Mouse (Mus musculus) liver, embryonic 14.5 days (tissue): ENCODE data around the gene Gldc. TPM values are rescaled to one million over a fixed set of nuclear protein-coding genes. Genes with fewer than 3 reads are reported as not detected.
A peak's percentile ranks its signal among the peaks of the same experiment; 100 is the strongest.
"Not testable (repeated sequence)": the region's sequence is repeated elsewhere in the genome, so short reads cannot be mapped to it uniquely, and the experiment has no call there.

Source experiments
- ATAC-seq: fragments of 200-750 bp; cut with Nextera tagmentation; 2 replicates; pipeline ENCODE4 v1.8.0; 2017; ENCODE audit warnings: moderate number of reproducible peaks, mild to moderate bottlenecking, moderate library complexity; ENCODE audit not compliant: insufficient read depth
- DNase-seq, 3 experiments: peaks; one replicate each; pipeline ENCODE4 v3.0.0-alpha.2; 2012 to 2013; ENCODE audit warnings: low read depth in 3 of 3, low spot score in 3 of 3
- H3K27ac ChIP-seq: fragments of 300-500 bp; sonication (generic); 2 replicates; pipeline ENCODE4 v1.5.1; 2014; ENCODE audit warnings: moderate library complexity, mild to moderate bottlenecking, control low read depth, inconsistent platforms
- H3K27me3 ChIP-seq: fragments of 300-500 bp; sonication (generic); 2 replicates; pipeline ENCODE4 v1.6.1; 2014; ENCODE audit warnings: mild to moderate bottlenecking, low read length, moderate library complexity; ENCODE audit not compliant: control insufficient read depth, insufficient read depth
- H3K36me3 ChIP-seq: fragments of 300-500 bp; sonication (generic); replicated peaks from 2 replicates; pipeline ENCODE4 v1.6.1; 2014; ENCODE audit warnings: low read depth; ENCODE audit not compliant: control insufficient read depth, insufficient read depth
- H3K4me1 ChIP-seq, 2 experiments: fragments of 200-500 bp in 1 of 2; fragments of 300-500 bp in 1 of 2; sonication (generic) in 1 of 2; replicated peaks; 2 replicates each; pipeline ENCODE4 v1.6.1; 2012 to 2014; ENCODE audit warnings: antibody characterized with exemption in 1 of 2, inconsistent platforms in 1 of 2, low read length in 1 of 2; ENCODE audit not compliant: control insufficient read depth in 2 of 2, insufficient read depth in 2 of 2
- H3K4me2 ChIP-seq: fragments of 300-500 bp; sonication (generic); 2 replicates; pipeline ENCODE4 v1.6.1; 2014; ENCODE audit warnings: low read depth, mild to moderate bottlenecking, control low read depth, moderate library complexity
- H3K4me3 ChIP-seq, 2 experiments: fragments of 200-500 bp in 1 of 2; fragments of 300-500 bp in 1 of 2; sonication (generic) in 1 of 2; 2 replicates each; pipeline ENCODE4 v1.5.1; 2012 to 2014; ENCODE audit warnings: low read depth in 2 of 2, low read length in 2 of 2, mild to moderate bottlenecking in 2 of 2, control low read depth in 1 of 2, inconsistent platforms in 1 of 2, moderate library complexity in 1 of 2; ENCODE audit not compliant: insufficient read depth in 1 of 2
- H3K9ac ChIP-seq: fragments of 300-500 bp; sonication (generic); replicated peaks from 2 replicates; pipeline ENCODE4 v1.6.1; 2014; ENCODE audit warnings: mild to moderate bottlenecking, control low read depth, moderate library complexity
- H3K9me3 ChIP-seq: fragments of 300-500 bp; sonication (generic); 2 replicates; pipeline ENCODE4 v1.6.1; 2016; ENCODE audit warnings: low read length, mixed read lengths; ENCODE audit not compliant: control insufficient read depth
- CTCF ChIP-seq: IDR thresholded peaks from 2 replicates; pipeline ENCODE4 v1.5.1; 2016; ENCODE audit warnings: antibody characterized with exemption, low read depth, control low read depth
- EP300 ChIP-seq: IDR thresholded peaks from 2 replicates; pipeline ENCODE4 v1.6.1; 2016; ENCODE audit warnings: antibody characterized with exemption, low read depth
- WGBS: fragments of 180-500 bp; shearing (Covaris S2); extraction: QIAGEN DNeasy Blood & Tissue Kit; methylation state at CpG from one replicate; pipeline ENCODE4 v1.1.7; 2014; ENCODE audit not compliant: insufficient replicate concordance; 5-methylcytosine and 5-hydroxymethylcytosine counted together
- polyA plus RNA-seq, 2 experiments: library from polyadenylated mRNA; depleted of rRNA in 1 of 2; stranded (reverse) in 1 of 2; unstranded in 1 of 2; fragments of >200 nt; fragmentation: Nextera tagmentation in 1 of 2; extraction: Ambion mirVana in 1 of 2; gene quantifications; 2 replicates each; pipeline versions ENCODE4 v1.2.1 to v1.2.3; 2012 to 2014

Gene Gldc
- polyA plus RNA-seq, 2 experiments, result 15.7 to 24.6 TPM

GRCm38 (mm10) chr19:30214026-30214425, 38.8 kb upstream of the Gldc start:
- H3K4me1 ChIP-seq, result no peaks in the 10 kb centered on the region
- H3K9me3 ChIP-seq, result no peaks in the 10 kb centered on the region
- no peak for ATAC-seq
- no peak overlapping the region for H3K9ac ChIP-seq
- 36% methylated on average over 2 of the region's 2 CpGs for WGBS
- no peak for TF ChIP-seq EP300
- no peak overlapping the region for H3K4me3 ChIP-seq
- H3K27me3 ChIP-seq, result no peaks in the 10 kb centered on the region
- no peaks in the 10 kb centered on the region for H3K36me3 ChIP-seq
- no peak overlapping the region for H3K27ac ChIP-seq
- no peak for DNase-seq
- no peak overlapping the region for H3K4me2 ChIP-seq

GRCm38 (mm10) chr19:30209006-30209405, 33.8 kb upstream of the Gldc start:
- not testable (repeated sequence) for H3K9ac ChIP-seq
- WGBS, result 78% methylated on average over 7 of the region's 8 CpGs

GRCm38 (mm10) chr19:30206981-30207380, 31.8 kb upstream of the Gldc start:
- Histone ChIP-seq H3K4me1 (no peaks in the 10 kb centered on the region; a peak in 1 of 4 replicates), H3K9me3 (no peaks in the 10 kb centered on the region), H3K27me3 (no peaks in the 10 kb centered on the region), H3K36me3 (no peaks in the 10 kb centered on the region), H3K27ac (no peak overlapping the region), H3K4me2 (no peak overlapping the region), H3K4me3 (no peak overlapping the region), H3K9ac (no peak overlapping the region)
- WGBS, result 38% methylated on average over 1 of the region's 1 CpGs
- no peak for DNase-seq
- no peak for ATAC-seq
- TF ChIP-seq EP300 (no peak), CTCF (no peak)

More at GRCm38 (mm10) chr19:30209006-30209405, 33.8 kb upstream of the Gldc start:
- H3K4me3 ChIP-seq, H3K4me2 ChIP-seq, H3K27ac ChIP-seq, ATAC-seq, H3K4me1 ChIP-seq, H3K9me3 ChIP-seq, DNase-seq, H3K36me3 ChIP-seq, H3K27me3 ChIP-seq: not testable (repeated sequence)

- Histone ChIP-seq H3K36me3 (no peaks in the 10 kb centered on the region), H3K4me1 (peaks cover 0 to 3% of the 10 kb centered on the region in 2 experiments; a peak in 2 of 4 replicates), H3K4me3 (no peak overlapping the region), H3K27ac (no peak overlapping the region), H3K27me3 (no peaks in the 10 kb centered on the region), H3K9ac (no peak overlapping the region), H3K4me2 (no peak overlapping the region), H3K9me3 (no peaks in the 10 kb centered on the region)
- DNase-seq (no peak), ATAC-seq (no peak)
- TF ChIP-seq CTCF, result no peak
- TF ChIP-seq EP300, result no peak
- WGBS, result 57% methylated on average over 4 of the region's 4 CpGs
Measured at GRCm38 (mm10) chr19:30205874-30206273, 30.6 kb upstream of the Gldc start.

GRCm38 (mm10) chr19:30205159-30205816, 30.1 kb upstream of the Gldc start:
- 16% methylated on average over 12 of the region's 12 CpGs for WGBS
- no peak overlapping the region for H3K4me2 ChIP-seq
- no peak overlapping the region for H3K27ac ChIP-seq
- ATAC-seq (no peak), DNase-seq (peak in 2 of 3 experiments; percentile 14 to 20)
- H3K36me3 ChIP-seq, result no peaks in the 10 kb centered on the region
- TF ChIP-seq CTCF (peak; percentile 84), EP300 (no peak)
- H3K4me1 ChIP-seq, result peaks cover 0 to 4% of the 10 kb centered on the region in 2 experiments; a peak in 2 of 4 replicates
- H3K27me3 ChIP-seq, result no peaks in the 10 kb centered on the region
- no peak overlapping the region for H3K9ac ChIP-seq
- no peak overlapping the region for H3K4me3 ChIP-seq
- H3K9me3 ChIP-seq, result no peaks in the 10 kb centered on the region
